Comparison of ENCODE assay signal across 7 mouse cellular contexts in the genomic region with DNA sequence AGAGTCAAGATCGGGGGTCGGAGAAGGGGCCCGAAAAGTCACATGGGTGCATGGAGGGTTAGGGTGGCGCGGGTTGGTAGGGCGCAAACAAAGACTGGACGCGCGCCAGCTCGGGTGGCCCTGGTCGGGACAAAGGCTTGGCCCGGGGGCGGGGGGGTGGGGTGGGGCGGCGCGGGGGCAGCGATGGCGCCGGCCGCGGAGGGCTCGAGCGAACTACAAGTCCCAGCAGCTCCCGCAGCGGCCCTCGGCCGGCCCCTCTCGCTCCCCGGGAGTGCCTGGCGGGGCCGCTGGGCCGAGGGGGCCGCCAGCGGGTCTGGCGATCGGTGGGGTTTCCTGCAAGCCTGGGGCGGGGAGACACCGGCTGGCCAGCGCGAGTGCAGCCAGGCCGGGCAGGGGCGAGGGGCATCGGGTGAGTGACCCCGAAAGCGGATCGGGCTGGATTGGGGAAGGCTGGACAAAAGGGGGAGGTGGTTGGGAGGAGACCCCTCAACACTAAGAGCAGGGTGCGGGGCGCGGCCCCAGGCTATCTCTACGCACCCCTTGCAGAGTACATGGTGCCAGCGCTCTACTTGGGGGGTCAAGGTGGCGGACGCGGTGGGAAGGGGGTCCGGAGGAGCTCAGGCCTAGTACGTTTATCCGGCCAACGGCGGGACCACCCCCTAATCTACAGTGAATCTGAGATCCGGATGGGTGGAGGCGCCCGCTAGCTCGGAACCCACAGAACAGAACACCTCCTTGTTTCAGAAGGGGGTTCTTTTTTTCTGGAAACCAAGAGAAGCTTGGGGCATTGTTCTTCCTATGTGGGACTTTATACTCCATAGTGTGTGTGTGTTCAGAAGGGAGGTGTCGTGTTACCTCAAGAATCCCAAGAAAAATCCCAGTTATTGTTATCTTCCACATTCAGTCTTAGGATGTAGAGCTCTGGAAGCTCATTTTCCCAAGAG. TPM values are rescaled to one million over a fixed set of nuclear protein-coding genes. Genes with fewer than 3 reads are reported as not detected.
DNase-seq lines count a peak whose midpoint lies in the region; ATAC-seq and TF ChIP-seq lines count a peak whose summit lies in the region.

Zfp358 (plus strand) TSS at position 238 of the 944 bp plus-strand sequence.

- peak within 1 kb of the TSS; percentile 97 for H3K9ac ChIP-seq in intestine, postnatal 0 days (ENCODE audit: low read depth, low read length)
- H3K9ac ChIP-seq in limb, embryonic 12.5 days (replicated peaks), result peak within 1 kb of the TSS; percentile 97
- H3K9ac ChIP-seq in midbrain, embryonic 13.5 days (replicated peaks), result peak within 1 kb of the TSS; percentile 100

- peak; percentile 90 for ATAC-seq in granulocyte monocyte progenitor cell, adult 5-6 weeks (replicated peaks; ENCODE audit: poor library complexity, severe bottlenecking)
- ATAC-seq in intestine, postnatal 0 days, result peak; percentile 84
- peak; percentile 90 for ATAC-seq in limb, embryonic 12.5 days (ENCODE audit: insufficient number of reproducible peaks, insufficient read depth, low FRiP score, low TSS enrichment, low read depth)
- ATAC-seq in midbrain, embryonic 13.5 days, result peak; percentile 95

- DNase-seq in adrenal gland, adult 8-10 months, result peak; percentile 60
- peak; percentile 93 for DNase-seq in embryo, embryonic 11 days

- peak within 1 kb of the TSS; percentile 86 for H3K4me2 ChIP-seq in intestine, postnatal 0 days (replicated peaks; ENCODE audit: low read depth)
- H3K4me2 ChIP-seq in limb, embryonic 12.5 days, result peak within 1 kb of the TSS; percentile 64
- peak within 1 kb of the TSS; percentile 79 for H3K4me2 ChIP-seq in midbrain, embryonic 13.5 days (replicated peaks)

- peak within 1 kb of the TSS; percentile 96 for H3K4me3 ChIP-seq in intestine, postnatal 0 days (ENCODE audit: low read depth, low read length)
- peak within 1 kb of the TSS; percentile 85 for H3K4me3 ChIP-seq in limb, embryonic 12.5 days (replicated peaks)
- H3K4me3 ChIP-seq in midbrain, embryonic 13.5 days (replicated peaks), result peak within 1 kb of the TSS; percentile 91
- peak within 1 kb of the TSS; percentile 99 for H3K4me3 ChIP-seq in small intestine, adult 2 months (ENCODE audit: low read depth, low read length)

- TF ChIP-seq POLR2A in small intestine, adult 2 months (IDR thresholded peaks at IDR 0.05; ENCODE audit: low read depth, low read length), result no peak

- H3K27ac ChIP-seq in intestine, postnatal 0 days (ENCODE audit: low read depth, low read length), result peak within 1 kb of the TSS; percentile 75
- H3K27ac ChIP-seq in limb, embryonic 12.5 days, result peak within 1 kb of the TSS; percentile 88
- peak within 1 kb of the TSS; percentile 89 for H3K27ac ChIP-seq in midbrain, embryonic 13.5 days
- no peak within 1 kb of the TSS for H3K27ac ChIP-seq in small intestine, adult 2 months (ENCODE audit: insufficient read depth, low read depth, low read length)

- H3K9me3 ChIP-seq in intestine, postnatal 0 days (ENCODE audit: control insufficient read depth), result no peaks in the 10 kb centered on the region
- peaks cover 24% of the 10 kb centered on the region for H3K9me3 ChIP-seq in limb, embryonic 12.5 days
- peaks cover 8% of the 10 kb centered on the region for H3K9me3 ChIP-seq in midbrain, embryonic 13.5 days

- under 1% methylated on average over 64 of the region's 64 CpGs for WGBS in intestine, postnatal 0 days
- WGBS in limb, embryonic 12.5 days, result under 1% methylated on average over 59 of the region's 64 CpGs
- under 1% methylated on average over 57 of the region's 64 CpGs for WGBS in midbrain, embryonic 13.5 days
- under 1% methylated on average over 61 of the region's 64 CpGs for WGBS in small intestine, adult 2 months

- peaks cover 4% of the 10 kb centered on the region; the same call in 1 of the 2 replicates for H3K4me1 ChIP-seq in intestine, postnatal 0 days (replicated peaks; ENCODE audit: control insufficient read depth, insufficient read depth, low read length)
- 0 out of 2 replicates have a peak, but pooled peaks cover 4% of the 10 kb centered on the region for H3K4me1 ChIP-seq in limb, embryonic 12.5 days (replicated peaks)
- peaks cover 34% of the 10 kb centered on the region for H3K4me1 ChIP-seq in midbrain, embryonic 13.5 days (replicated peaks)
- H3K4me1 ChIP-seq in small intestine, adult 2 months (ENCODE audit: control insufficient read depth, insufficient read depth, insufficient read length, low read length), result no peaks in the 10 kb centered on the region

- TF ChIP-seq CTCF in intestine, postnatal 0 days (IDR thresholded peaks at IDR 0.05; ENCODE audit: low read depth), result no peak
- no peak for TF ChIP-seq CTCF in small intestine, adult 2 months (IDR thresholded peaks at IDR 0.05; ENCODE audit: extremely low read depth, insufficient read length, insufficient replicate concordance, low read depth, low read length)

- H3K27me3 ChIP-seq in intestine, postnatal 0 days (replicated peaks; ENCODE audit: control insufficient read depth, insufficient read depth, low read length), result no peaks in the 10 kb centered on the region
- no peaks in the 10 kb centered on the region for H3K27me3 ChIP-seq in limb, embryonic 12.5 days
- no peaks in the 10 kb centered on the region for H3K27me3 ChIP-seq in midbrain, embryonic 13.5 days
- no peaks in the 10 kb centered on the region for H3K27me3 ChIP-seq in small intestine, adult 2 months (ENCODE audit: control insufficient read depth, insufficient read depth, low read length)

- H3K36me3 ChIP-seq in intestine, postnatal 0 days (ENCODE audit: control insufficient read depth, insufficient read depth), result peaks cover 18% of the 10 kb centered on the region
- peaks cover 40% of the 10 kb centered on the region for H3K36me3 ChIP-seq in limb, embryonic 12.5 days
- H3K36me3 ChIP-seq in midbrain, embryonic 13.5 days, result peaks cover 35% of the 10 kb centered on the region
- peaks cover 3% of the 10 kb centered on the region for H3K36me3 ChIP-seq in small intestine, adult 2 months (ENCODE audit: control insufficient read depth, insufficient read depth, low read length)

RNA-seq across cellular contexts. Expression of gene Zfp358, which starts in this region (rescaled TPM):
- 10 to 100 TPM; 20.6 to 22.9 (median 21.7) TPM for total RNA-seq in adrenal gland, adult 8-10 months (2022)
- 11.8 and 17.0 TPM in 2 replicates for total RNA-seq in granulocyte monocyte progenitor cell, adult 5-6 weeks (2014; fragmentation: Nextera tagmentation)
- 3.3 and 5.0 TPM in 2 replicates for total RNA-seq in granulocyte monocyte progenitor cell, adult 5-6 weeks (2017)
- polyA plus RNA-seq in intestine, postnatal 0 days (2015; fragmentation: Nextera tagmentation; extraction: Ambion mirVana), result 16.5 and 18.1 TPM in 2 replicates
- 61.1 and 68.1 TPM in 2 replicates for polyA plus RNA-seq in limb, embryonic 12.5 days (2016; fragmentation: Nextera tagmentation; extraction: Ambion mirVana)
- 85.1 and 90.0 TPM in 2 replicates for polyA plus RNA-seq in midbrain, embryonic 13.5 days (2015; fragmentation: Nextera tagmentation; extraction: Ambion mirVana)
- 20.2 and 40.0 TPM in 2 replicates for polyA plus RNA-seq in small intestine, adult 2 months (2012; rRNA removed)
